Mouse (Mus musculus) spleen, adult 2 months (tissue): ENCODE results near the gene Dpyd. TPM values are rescaled to one million over a fixed set of nuclear protein-coding genes. Genes with fewer than 3 reads are reported as not detected.
A peak's percentile ranks its signal among the peaks of the same experiment; 100 is the strongest.

Source experiments
- DNase-seq, 2 experiments: peaks; one replicate each; pipeline versions ENCODE4 v3.0.0 to v3.0.0-alpha.2; 2012 to 2021; ENCODE audit warnings: low spot score in 2 of 2, low read depth in 1 of 2
- H3K27ac ChIP-seq: fragments of 200-500 bp; 2 replicates; pipeline ENCODE4 v1.5.1; 2012; ENCODE audit warnings: low read length, inconsistent platforms; ENCODE audit not compliant: insufficient read depth
- H3K27me3 ChIP-seq: fragments of 200-500 bp; 2 replicates; pipeline ENCODE4 v1.6.1; 2012; ENCODE audit warnings: mild to moderate bottlenecking, moderate library complexity, low read length, inconsistent platforms; ENCODE audit not compliant: control insufficient read depth, insufficient read depth
- H3K36me3 ChIP-seq: fragments of 200-500 bp; 2 replicates; pipeline ENCODE4 v1.6.1; 2012; ENCODE audit warnings: mild to moderate bottlenecking, low read length, inconsistent platforms; ENCODE audit not compliant: control insufficient read depth, insufficient read depth
- H3K4me1 ChIP-seq: fragments of 200-500 bp; 2 replicates; pipeline ENCODE4 v1.6.1; 2011; ENCODE audit warnings: inconsistent platforms; ENCODE audit not compliant: control insufficient read depth, insufficient read depth, insufficient read length
- H3K4me3 ChIP-seq: fragments of 200-500 bp; 2 replicates; pipeline ENCODE4 v1.5.1; 2011; ENCODE audit warnings: mild to moderate bottlenecking, inconsistent platforms; ENCODE audit not compliant: insufficient read depth, insufficient read length; ENCODE audit errors: extremely low read depth
- CTCF ChIP-seq: fragments of 200-500 bp; IDR thresholded peaks from 2 replicates; pipeline ENCODE4 v1.5.1; 2011; ENCODE audit warnings: mild to moderate bottlenecking, inconsistent platforms; ENCODE audit not compliant: insufficient read depth, insufficient read length, insufficient replicate concordance; ENCODE audit errors: extremely low read depth
- POLR2A ChIP-seq: fragments of 200-500 bp; IDR thresholded peaks from 2 replicates; pipeline ENCODE4 v1.6.1; 2011; ENCODE audit warnings: low read depth, low read length, inconsistent platforms
- WGBS: fragments of 180-500 bp; shearing (Covaris S2); methylation state at CpG from one replicate; pipeline ENCODE4 v1.1.7; 2018; 5-methylcytosine and 5-hydroxymethylcytosine counted together
- polyA plus RNA-seq: library from polyadenylated mRNA; depleted of rRNA; stranded (reverse); fragments of >200 nt; gene quantifications from 2 replicates; pipeline ENCODE4 v1.2.3, GENCODE M21; 2012; rRNA removed

The Dpyd gene
- polyA plus RNA-seq = 0.26 and 0.60 TPM in 2 replicates

DNA sequence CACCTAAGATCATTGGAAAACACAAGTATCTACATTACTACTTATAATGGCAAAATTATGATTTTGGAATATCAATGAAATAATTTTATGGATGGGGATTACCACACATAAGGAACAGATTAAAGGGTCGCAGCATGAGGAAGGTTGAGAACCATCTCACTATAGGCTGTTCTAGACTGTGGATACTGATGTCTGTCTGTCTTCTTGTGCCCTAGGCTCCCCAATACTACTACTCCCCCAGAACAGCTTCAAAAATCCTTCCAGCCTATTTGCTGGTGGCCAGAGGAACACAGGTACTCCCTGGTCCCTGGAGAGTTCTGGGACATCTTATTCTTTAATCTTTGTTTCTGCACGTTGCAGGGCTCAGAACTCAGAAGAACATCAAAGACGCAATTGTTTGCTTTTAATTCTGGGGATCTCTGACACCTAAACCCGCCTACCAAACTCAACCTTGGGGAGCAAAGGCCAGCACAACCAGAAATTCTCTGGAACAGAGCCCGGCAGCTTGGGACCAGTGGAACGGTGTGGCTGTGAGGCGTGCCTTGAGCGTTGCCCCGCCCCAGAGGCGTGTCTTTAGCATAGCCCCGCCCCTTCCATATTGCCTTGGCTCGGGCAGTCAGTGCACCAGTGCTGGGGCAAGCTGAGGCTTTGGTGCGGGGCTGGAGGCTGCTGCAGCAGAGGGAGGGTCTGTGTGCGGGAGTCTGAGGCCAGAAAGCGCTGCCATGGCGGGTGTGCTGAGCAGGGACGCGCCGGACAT is at the start of gene Dpyd:
Dpyd (plus strand) TSS at position 576 of the 757 bp plus-strand sequence.
- TF ChIP-seq CTCF = no peak
- TF ChIP-seq POLR2A = no peak
- DNase-seq = no peak
- Histone ChIP-seq H3K27me3 (no peaks in the 10 kb centered on the region), H3K4me1 (no peaks in the 10 kb centered on the region), H3K27ac (no peak within 1 kb of the TSS), H3K4me3 (peak within 1 kb of the TSS; percentile 6; the same call in 1 of the 2 replicates), H3K36me3 (no peaks in the 10 kb centered on the region)
- WGBS = 9% methylated on average over 19 of the region's 19 CpGs

DNA sequence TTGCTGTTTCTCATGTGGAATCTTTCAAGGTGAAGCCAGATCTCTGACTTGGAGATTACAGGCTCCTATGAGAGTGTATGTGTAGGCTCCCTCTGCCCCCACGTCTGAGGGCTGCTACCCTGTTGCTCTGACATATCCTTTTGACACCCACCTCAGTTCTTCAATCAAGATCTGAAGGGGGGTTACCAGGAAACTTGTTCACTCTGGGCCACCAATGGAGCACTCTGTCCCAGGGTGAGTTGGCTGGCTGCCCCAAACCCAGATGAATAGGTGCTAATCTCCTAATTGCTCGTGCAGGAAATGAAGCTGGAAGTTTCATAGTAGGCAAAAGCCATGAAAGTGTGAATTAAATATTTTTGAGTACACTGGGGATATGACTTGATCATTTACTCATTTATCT is 24.3 kb upstream of the Dpyd start:
- no peaks in the 10 kb centered on the region for H3K36me3 ChIP-seq
- 39% methylated on average over 2 of the region's 2 CpGs for WGBS
- TF ChIP-seq POLR2A (no peak), CTCF (no peak)
- no peaks in the 10 kb centered on the region for H3K27me3 ChIP-seq
- H3K4me1 ChIP-seq = no peaks in the 10 kb centered on the region
- no peak overlapping the region for H3K4me3 ChIP-seq
- H3K27ac ChIP-seq = no peak overlapping the region
- no peak for DNase-seq

DNA sequence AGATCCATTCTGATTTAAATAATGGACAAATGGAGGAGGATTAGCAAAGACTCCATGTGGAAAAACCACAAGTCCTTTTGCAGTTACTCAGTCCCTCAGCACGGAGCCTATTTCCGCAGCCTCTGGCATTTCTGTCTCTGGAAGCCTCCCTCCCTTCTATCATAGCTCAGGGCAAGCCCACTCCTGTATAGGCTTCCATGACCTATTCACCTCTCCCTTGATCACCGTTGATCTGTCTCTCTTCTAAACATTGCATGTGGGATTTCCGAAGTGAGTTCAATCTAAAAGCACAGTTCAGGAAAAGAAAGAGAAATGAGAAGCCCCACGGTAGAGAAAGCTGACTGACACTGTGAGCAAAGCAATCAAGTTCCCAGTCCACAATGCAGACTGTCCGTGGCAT is 20.2 kb upstream of the Dpyd start:
- Histone ChIP-seq H3K27ac (no peak overlapping the region), H3K36me3 (no peaks in the 10 kb centered on the region), H3K27me3 (no peaks in the 10 kb centered on the region), H3K4me3 (no peak overlapping the region), H3K4me1 (no peaks in the 10 kb centered on the region)
- no peak for TF ChIP-seq POLR2A
- TF ChIP-seq CTCF = no peak
- DNase-seq = no peak
- WGBS = 62% methylated on average over 6 of the region's 6 CpGs

DNA sequence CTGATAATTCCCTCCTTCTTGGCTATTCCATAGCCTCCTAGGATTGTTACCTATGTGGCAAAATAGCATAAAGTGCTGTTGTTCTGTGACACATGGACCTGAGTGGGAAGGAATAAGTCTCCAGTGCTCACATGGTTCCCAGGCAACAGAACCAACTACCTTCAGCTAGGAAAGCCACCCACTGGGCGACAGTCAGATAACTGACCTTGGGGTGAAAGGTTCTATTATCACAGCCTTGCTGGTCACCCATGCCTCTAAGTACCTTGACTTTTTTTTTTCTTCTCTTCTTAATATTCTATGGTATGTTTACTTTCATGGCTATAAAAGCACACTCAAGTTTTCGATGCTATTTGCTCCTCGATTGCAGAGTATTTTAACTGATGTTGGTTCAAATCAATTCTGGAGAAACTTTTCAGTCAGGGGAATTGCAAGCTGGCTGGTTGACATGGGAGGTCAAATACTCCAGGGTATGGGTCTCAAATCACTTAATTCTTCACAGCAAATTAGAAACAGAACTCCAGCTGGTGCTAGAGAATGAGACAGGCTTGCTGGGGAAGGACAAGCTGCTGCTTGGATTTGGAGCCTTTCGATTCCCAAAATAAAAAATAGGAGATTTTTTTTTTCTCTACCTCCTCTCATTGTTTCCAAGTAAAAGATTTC is 14.2 kb upstream of the Dpyd start:
- WGBS = 75% methylated on average over 4 of the region's 4 CpGs
- Histone ChIP-seq H3K36me3 (no peaks in the 10 kb centered on the region), H3K27ac (no peak overlapping the region), H3K27me3 (no peaks in the 10 kb centered on the region), H3K4me3 (no peak overlapping the region), H3K4me1 (no peaks in the 10 kb centered on the region)
- DNase-seq = no peak
- no peak for TF ChIP-seq POLR2A
- TF ChIP-seq CTCF = no peak

DNA sequence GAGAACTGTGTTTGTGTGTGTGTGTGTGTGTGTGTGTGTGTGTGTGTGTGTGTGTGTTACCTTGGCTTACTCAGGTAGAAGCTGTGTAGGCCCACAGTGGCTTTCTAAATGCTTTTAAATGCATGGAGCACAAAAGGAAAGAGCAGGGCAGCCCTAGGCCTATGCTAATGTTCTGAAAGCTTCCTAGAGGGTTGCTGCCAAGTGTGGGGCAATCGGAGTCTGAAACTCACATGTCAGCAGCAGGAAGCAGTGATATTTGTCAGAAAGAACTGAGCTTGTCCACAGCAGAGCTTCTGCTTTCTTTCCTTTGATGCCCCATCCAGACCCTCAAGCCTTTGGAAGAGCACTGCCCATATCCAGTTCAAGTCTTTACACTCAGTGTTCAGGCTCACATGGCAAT is 4.3 kb upstream of the Dpyd start:
- Histone ChIP-seq H3K27ac (no peak overlapping the region), H3K4me3 (no peak overlapping the region), H3K27me3 (no peaks in the 10 kb centered on the region), H3K4me1 (no peaks in the 10 kb centered on the region), H3K36me3 (no peaks in the 10 kb centered on the region)
- DNase-seq = no peak
- 54% methylated on average over 1 of the region's 1 CpGs for WGBS
- TF ChIP-seq POLR2A = no peak
- TF ChIP-seq CTCF = no peak

DNA sequence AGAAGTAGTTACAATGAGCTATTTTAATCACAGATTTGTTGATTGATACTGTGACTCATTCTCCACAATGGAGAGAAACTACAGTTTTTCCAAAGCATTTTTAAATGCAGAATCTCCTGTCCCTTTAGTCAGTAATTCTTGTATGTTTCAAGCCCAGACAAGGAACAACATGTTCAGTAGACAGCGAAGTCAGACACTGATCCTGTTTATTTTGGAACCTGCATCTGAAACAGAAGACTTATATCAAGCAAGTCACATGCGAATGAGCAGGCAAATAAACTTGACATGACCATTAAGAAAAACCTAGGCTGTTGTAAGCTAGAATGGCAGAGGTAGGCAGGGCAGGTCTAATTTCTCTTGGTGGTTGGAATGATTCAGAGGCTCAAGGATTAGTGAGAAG is 2.0 kb upstream of the Dpyd start:
- Histone ChIP-seq H3K4me3 (no peak overlapping the region), H3K4me1 (no peaks in the 10 kb centered on the region), H3K36me3 (no peaks in the 10 kb centered on the region), H3K27me3 (no peaks in the 10 kb centered on the region), H3K27ac (no peak overlapping the region)
- DNase-seq = no peak
- 82% methylated on average over 2 of the region's 2 CpGs for WGBS
- TF ChIP-seq CTCF (no peak), POLR2A (no peak)

DNA sequence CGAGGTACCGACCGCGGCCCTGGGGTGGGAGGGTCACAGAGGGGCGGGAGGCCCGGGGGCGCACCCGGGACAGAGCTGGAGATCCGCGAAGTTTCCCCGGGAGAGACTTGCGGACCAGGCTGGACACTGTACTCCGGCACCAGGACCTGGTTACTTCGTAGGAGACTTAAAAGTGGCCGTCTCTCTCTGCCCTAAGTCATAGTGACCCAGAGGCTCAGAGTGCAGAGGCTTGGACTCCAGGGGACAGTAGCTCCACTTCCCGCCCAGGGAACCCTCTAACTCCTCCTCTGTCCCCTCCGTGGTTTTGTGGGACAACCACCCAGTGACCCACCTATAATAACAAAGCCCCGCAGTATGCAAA is 362 bp downstream of the Dpyd start:
- H3K4me3 ChIP-seq = peak overlapping the region; percentile 6; the same call in 1 of the 2 replicates
- no peak for DNase-seq

More for the DNA sequence above, 362 bp downstream of the Dpyd start:
- TF ChIP-seq POLR2A (no peak), CTCF (no peak)
- Histone ChIP-seq H3K36me3 (no peaks in the 10 kb centered on the region), H3K4me1 (no peaks in the 10 kb centered on the region), H3K27ac (no peak overlapping the region), H3K27me3 (no peaks in the 10 kb centered on the region)
- 6% methylated on average over 16 of the region's 18 CpGs for WGBS
